Mouse (Mus musculus): ENCODE data around the gene Phrf1. TPM values are rescaled to one million over a fixed set of nuclear protein-coding genes. Genes with fewer than 3 reads are reported as not detected.

Phrf1 gene
- 100 to 1,000 TPM; 109 to 116 TPM for total RNA-seq (2023)

DNA sequence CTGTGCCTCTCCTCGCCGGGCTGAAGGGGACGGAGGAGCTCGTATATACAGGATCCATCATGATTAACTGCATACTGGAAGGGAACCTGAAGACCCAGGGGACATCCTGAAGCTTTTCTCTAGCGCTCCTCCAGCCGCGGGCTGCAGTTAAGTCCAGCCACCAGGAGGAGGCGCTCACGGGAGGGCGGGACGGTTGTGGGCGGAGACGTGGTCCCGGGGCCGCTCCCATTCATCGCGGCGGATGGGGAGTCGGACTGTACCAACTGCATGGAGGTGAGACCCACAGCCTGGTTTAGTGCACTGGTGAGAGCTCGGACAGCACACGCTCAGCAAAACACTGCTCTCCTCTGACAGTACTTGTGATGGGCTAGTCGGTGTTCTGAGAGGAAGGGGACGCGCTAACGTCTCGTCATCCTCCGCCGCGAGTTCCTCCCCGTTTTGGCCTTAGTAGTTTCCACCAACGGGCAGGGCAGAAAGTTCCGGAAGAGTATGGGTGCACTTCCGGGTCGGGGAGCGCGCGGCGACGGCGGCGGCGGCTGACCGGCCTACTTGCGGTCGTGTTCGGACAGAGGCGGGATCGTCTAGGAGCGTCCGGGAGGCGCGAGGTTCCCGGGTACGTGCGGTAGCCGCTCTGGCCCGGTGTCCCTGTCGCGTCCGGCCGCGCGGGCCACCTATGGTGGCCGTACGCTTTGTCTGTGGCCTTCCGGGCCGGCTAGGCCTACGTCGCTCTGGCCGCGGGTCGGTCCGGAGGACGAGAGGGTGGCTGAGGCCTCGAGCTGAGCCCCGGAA is at the start of gene Phrf1:
Gene Phrf1 (plus strand): TSS at position 506 of the 789 bp plus-strand sequence.

GRCm38 (mm10) chr7:141193948-141194347 is 34.6 kb upstream of the Phrf1 start, which contains the start of the genes Hras and Lrrc56:
Gene Hras, minus strand, starts transcription at chr7:141194005.
Gene Lrrc56, plus strand, starts transcription at chr7:141194157.

GRCm38 (mm10) chr7:141213605-141214235 is 14.9 kb upstream of the Phrf1 start, which contains the start of gene Lmntd2:
Gene Lmntd2, minus strand, starts transcription at chr7:141214080.

GRCm38 (mm10) chr7:141215101-141215879 is 13.3 kb upstream of the Phrf1 start, which contains the start of gene Rassf7:
Gene Rassf7, plus strand, starts transcription at chr7:141215860.

DNA sequence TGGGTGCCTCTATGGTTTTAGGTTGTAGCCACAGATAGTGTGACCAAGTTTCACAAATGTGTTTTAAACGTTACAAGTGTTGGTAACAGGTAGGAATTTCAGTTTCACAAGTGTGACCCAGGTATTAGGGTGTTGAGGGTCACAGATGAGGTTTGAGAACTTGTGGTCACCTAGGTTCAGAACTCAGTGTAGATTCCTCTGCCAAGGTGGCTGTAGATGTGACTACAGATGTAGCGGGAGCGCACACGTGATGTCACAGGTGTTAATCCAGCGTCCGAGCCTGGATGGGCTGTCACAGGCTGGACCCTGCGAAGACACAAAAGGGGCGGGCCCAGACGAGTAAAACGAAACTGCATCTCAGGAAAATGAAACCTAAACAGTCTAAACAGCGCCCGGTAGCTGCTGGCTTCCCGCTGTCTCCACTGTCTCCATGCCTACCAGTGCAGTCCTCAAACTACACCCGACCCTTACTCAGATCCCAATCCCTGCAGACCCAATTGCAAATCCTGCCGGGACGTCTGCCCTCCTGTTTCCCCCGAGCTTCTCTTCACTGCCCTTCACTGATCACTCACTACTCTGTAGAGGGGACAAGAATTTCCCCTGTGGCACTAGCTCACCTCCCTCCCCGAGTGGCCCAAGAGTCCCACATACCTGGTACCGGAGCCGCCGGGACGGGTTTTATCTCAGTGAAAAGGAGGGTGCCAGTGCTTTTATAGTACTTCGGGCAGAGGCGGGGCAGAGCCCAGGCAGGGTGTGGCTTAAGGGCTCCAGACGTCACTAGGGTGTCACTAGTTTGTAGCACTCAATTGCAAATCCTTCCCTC is 37.4 kb downstream of the Phrf1 start, which contains the start of gene Irf7:
Gene Irf7 (minus strand): TSS at position 743 of the 823 bp plus-strand sequence.

DNA sequence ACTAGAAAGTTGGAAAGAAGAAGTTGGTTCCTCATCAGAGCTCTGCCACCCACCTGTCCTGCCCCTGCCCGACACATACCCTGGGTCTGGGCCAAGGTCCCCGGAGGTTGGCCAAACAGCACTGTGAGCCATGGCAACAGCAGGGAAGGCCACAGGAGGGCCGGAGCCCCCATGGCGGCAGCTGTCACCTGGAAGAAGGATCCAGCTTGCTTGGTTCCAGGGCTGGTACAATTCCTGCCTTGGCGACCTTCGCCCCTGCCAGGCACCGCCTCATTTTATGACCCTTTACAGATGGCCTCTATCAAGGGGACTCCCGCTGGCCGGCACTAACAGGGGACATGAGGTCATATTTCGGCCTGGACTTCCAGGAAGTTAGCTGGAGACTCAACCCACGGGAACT is 48.0 kb downstream of the Phrf1 start, which contains the start of gene Cdhr5:
Gene Cdhr5 (minus strand): TSS at position 241 of the 400 bp plus-strand sequence.

GRCm38 (mm10) chr7:141278766-141279590 is 50.4 kb downstream of the Phrf1 start, which contains the start of gene Sct:
Gene Sct, minus strand, starts transcription at chr7:141279133.

DNA sequence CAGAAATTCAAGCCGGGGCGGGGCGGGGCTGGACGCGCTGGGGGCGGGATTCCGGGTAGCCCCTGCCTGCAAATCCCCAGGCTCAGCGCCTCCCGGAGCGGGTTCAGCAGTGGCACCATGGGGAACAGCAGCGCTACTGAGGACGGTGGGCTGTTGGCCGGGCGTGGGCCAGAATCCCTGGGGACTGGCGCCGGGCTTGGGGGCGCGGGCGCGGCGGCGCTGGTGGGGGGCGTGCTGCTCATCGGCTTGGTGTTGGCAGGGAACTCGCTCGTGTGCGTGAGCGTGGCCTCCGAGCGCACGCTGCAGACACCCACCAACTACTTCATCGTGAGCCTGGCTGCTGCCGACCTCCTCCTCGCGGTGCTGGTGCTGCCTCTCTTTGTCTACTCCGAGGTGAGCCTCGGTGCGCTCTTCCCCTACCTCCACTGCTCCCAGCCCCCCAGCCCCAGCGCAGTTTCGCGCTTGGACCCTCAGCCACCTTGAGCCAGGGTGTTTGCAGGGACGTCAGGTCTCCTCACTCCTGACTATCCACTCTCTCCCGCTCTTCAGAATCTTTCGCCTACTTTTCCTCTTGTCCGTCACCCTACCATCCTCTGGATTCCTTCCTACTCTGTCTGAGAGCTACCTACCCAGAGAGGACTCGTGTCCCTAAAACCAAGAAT is 63.5 kb downstream of the Phrf1 start, which contains the start of gene Drd4:
Gene Drd4 (plus strand): TSS at position 86 of the 662 bp plus-strand sequence.

Other genes with a start within 250 kb of the Phrf1 start
- gene Ifitm3, start 218.0 kb upstream of the Phrf1 start, total RNA-seq (2023) = 1,000 to 10,000 TPM; 1,975 to 2,125 TPM
- 100 to 1,000 TPM; 424 to 464 TPM for gene Ifitm6, start 210.9 kb upstream of the Phrf1 start, total RNA-seq (2023)
- not detected for gene Gm17387, start 199.7 kb upstream of the Phrf1 start, total RNA-seq (2023)
- gene B4galnt4, start 167.7 kb upstream of the Phrf1 start, total RNA-seq (2023) = under 1 TPM in 1 of 2 experiments, not detected in 1; 0.27 TPM
- gene Pkp3, start 150.6 kb upstream of the Phrf1 start, total RNA-seq (2023) = 1 to 10 TPM; 5.5 to 7.9 TPM
- gene Sigirr, start 128.2 kb upstream of the Phrf1 start, total RNA-seq (2023) = 1 to 10 TPM; 3.8 to 9.0 TPM
- gene Ano9, start 111.0 kb upstream of the Phrf1 start, total RNA-seq (2023) = not detected
- gene Ptdss2, start 106.4 kb upstream of the Phrf1 start, total RNA-seq (2023) = 1 to 10 TPM; 6.3 to 8.8 TPM
- 100 to 1,000 TPM; 144 to 160 TPM for gene Rnh1, start 55.9 kb upstream of the Phrf1 start, total RNA-seq (2023)
- gene Hras, start 34.8 kb upstream of the Phrf1 start, total RNA-seq (2023) = 10 to 100 TPM; 24.5 to 27.3 TPM
- 1 to 10 TPM; 5.6 to 6.2 TPM for gene Lrrc56, start 34.6 kb upstream of the Phrf1 start, total RNA-seq (2023)
- gene Lmntd2, start 14.7 kb upstream of the Phrf1 start, total RNA-seq (2023) = not detected
- gene Rassf7, start 12.9 kb upstream of the Phrf1 start, total RNA-seq (2023) = 1 to 10 TPM; 1.8 to 2.8 TPM
- gene Irf7, start 37.7 kb downstream of the Phrf1 start, total RNA-seq (2023) = 100 to 1,000 TPM; 105 to 145 TPM
- not detected for gene Cdhr5, start 48.0 kb downstream of the Phrf1 start, total RNA-seq (2023)
- gene Sct, start 50.3 kb downstream of the Phrf1 start, total RNA-seq (2023) = not detected
- gene Drd4, start 63.2 kb downstream of the Phrf1 start, total RNA-seq (2023) = not detected
- gene Deaf1, start 98.9 kb downstream of the Phrf1 start, total RNA-seq (2023) = 10 to 100 TPM; 30.2 to 30.5 TPM
- 1 to 10 TPM; 5.4 to 7.1 TPM for gene Tmem80, start 99.0 kb downstream of the Phrf1 start, total RNA-seq (2023)
- not detected for gene Eps8l2, start 110.1 kb downstream of the Phrf1 start, total RNA-seq (2023)
- 100 to 1,000 TPM; 469 to 488 TPM for gene Taldo1, start 163.4 kb downstream of the Phrf1 start, total RNA-seq (2023)
- 10 to 100 TPM; 28.9 to 32.7 TPM for gene Gatd1, start 185.4 kb downstream of the Phrf1 start, total RNA-seq (2023)
- gene Cend1, start 200.7 kb downstream of the Phrf1 start, total RNA-seq (2023) = not detected
- 10 to 100 TPM; 34.3 to 35.9 TPM for gene Slc25a22, start 209.1 kb downstream of the Phrf1 start, total RNA-seq (2023)
- 1 to 10 TPM; 2.6 to 3.8 TPM for gene Pidd1, start 215.2 kb downstream of the Phrf1 start, total RNA-seq (2023)
- 1,000 to 10,000 TPM; 1,146 to 1,432 TPM for gene Rplp2, start 218.6 kb downstream of the Phrf1 start, total RNA-seq (2023)
- gene Pnpla2, start 226.4 kb downstream of the Phrf1 start, total RNA-seq (2023) = 100 to 1,000 TPM; 126 to 136 TPM
- gene Cracr2b, start 232.3 kb downstream of the Phrf1 start, total RNA-seq (2023) = 10 to 100 TPM; 15.0 to 17.3 TPM
- 10 to 100 TPM; 17.8 to 21.7 TPM for gene Cd151, start 238.6 kb downstream of the Phrf1 start, total RNA-seq (2023)
- 10 to 100 TPM; 16.3 to 17.3 TPM for gene Polr2l, start 246.3 kb downstream of the Phrf1 start, total RNA-seq (2023)
- 10 to 100 TPM; 34.5 to 39.3 TPM for gene Tspan4, start 246.5 kb downstream of the Phrf1 start, total RNA-seq (2023)